Mouse (Mus musculus) megakaryocyte, embryonic 14.5 days (primary cell): ENCODE results near the gene Pcgf5.

Experiments
- FLI1 ChIP-seq: IDR thresholded peaks from 2 replicates; pipeline ENCODE4 v1.6.1; 2012; ENCODE audit warnings: low read length, inconsistent platforms, mixed read lengths
- GATA1 ChIP-seq: IDR thresholded peaks from 3 replicates; pipeline ENCODE4 v1.6.1; 2012; ENCODE audit warnings: mixed read lengths, low read length, inconsistent platforms, borderline replicate concordance

DNA sequence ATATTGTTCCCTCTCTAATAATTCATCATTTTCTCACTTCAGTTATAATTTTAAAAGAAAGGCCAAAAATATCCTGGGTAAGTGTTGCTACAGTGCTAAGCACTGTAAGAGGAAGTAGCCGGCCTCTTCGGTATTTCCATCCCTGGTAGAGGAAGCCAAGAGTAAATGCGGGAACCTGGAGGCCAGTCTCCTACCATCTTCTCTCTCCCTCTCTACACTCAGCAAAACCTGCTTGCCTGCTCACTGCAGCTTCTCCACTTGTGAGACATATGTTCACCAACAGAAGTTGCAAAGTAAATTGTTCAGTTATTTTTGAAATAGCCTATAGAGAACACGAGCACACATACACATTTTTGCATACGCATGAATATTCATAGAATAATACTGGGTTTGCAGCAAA is 34.1 kb upstream of the Pcgf5 start:
- no peak for TF ChIP-seq GATA1
- no peak for TF ChIP-seq FLI1
